Mouse (Mus musculus) layer of hippocampus, adult 2 months (tissue): ENCODE results near the gene Slc15a5. TPM values are rescaled to one million over a fixed set of nuclear protein-coding genes. Genes with fewer than 3 reads are reported as not detected.

Experiments
- DNase-seq, 2 experiments: peaks; one replicate each; pipeline ENCODE4 v3.0.0; 2022; ENCODE audit warnings: low spot score in 2 of 2
- H3K27ac ChIP-seq: fragments of 200-600 bp; 2 replicates; pipeline ENCODE4 v1.8.1; 2022
- H3K4me3 ChIP-seq: fragments of 200-600 bp; 2 replicates; pipeline ENCODE4 v1.8.1; 2022; ENCODE audit warnings: mild to moderate bottlenecking
- CTCF ChIP-seq: fragments of 200-600 bp; conservative IDR thresholded peaks from 2 replicates; pipeline ENCODE4 v1.8.1; 2022; ENCODE audit warnings: antibody characterized with exemption, mild to moderate bottlenecking, moderate library complexity
- total RNA-seq, 2 experiments: library from RNA; stranded (reverse); gene quantifications; 2 replicates each; pipeline ENCODE4 v1.2.3; 2021

The Slc15a5 gene
- total RNA-seq, 2 experiments from 2014 or later = not detected

- Histone ChIP-seq H3K27ac (no peak overlapping the region), H3K4me3 (no peak overlapping the region)
- no peak for TF ChIP-seq CTCF
- no peak for DNase-seq
Observed at GRCm38 (mm10) chr6:138075723-138076122, 4.0 kb downstream of the Slc15a5 start.

- DNase-seq = no peak
- H3K27ac ChIP-seq = no peak overlapping the region
Observed at GRCm38 (mm10) chr6:138073540-138073939, 6.2 kb downstream of the Slc15a5 start.

GRCm38 (mm10) chr6:138072963-138073339 is 6.8 kb downstream of the Slc15a5 start:
- Histone ChIP-seq H3K4me3 (no peak overlapping the region), H3K27ac (no peak overlapping the region)
- no peak for TF ChIP-seq CTCF
- no peak for DNase-seq

More at GRCm38 (mm10) chr6:138073540-138073939, 6.2 kb downstream of the Slc15a5 start:
- TF ChIP-seq CTCF = no peak
- H3K4me3 ChIP-seq = no peak overlapping the region

GRCm38 (mm10) chr6:138072110-138072962 is 7.4 kb downstream of the Slc15a5 start:
- DNase-seq = no peak
- Histone ChIP-seq H3K4me3 (no peak overlapping the region), H3K27ac (no peak overlapping the region)
- TF ChIP-seq CTCF = no peak

- no peak overlapping the region for H3K27ac ChIP-seq
- no peak for DNase-seq
- no peak for TF ChIP-seq CTCF
- H3K4me3 ChIP-seq = no peak overlapping the region
Observed at GRCm38 (mm10) chr6:138071505-138072107, 8.1 kb downstream of the Slc15a5 start.

- Histone ChIP-seq H3K27ac (no peak overlapping the region), H3K4me3 (no peak overlapping the region)
- TF ChIP-seq CTCF = no peak
- no peak for DNase-seq
Observed at GRCm38 (mm10) chr6:138070720-138071504, 8.8 kb downstream of the Slc15a5 start.

- DNase-seq = peak in 1 of 2 experiments; percentile 16
- no peak overlapping the region for H3K4me3 ChIP-seq
- H3K27ac ChIP-seq = no peak overlapping the region
- TF ChIP-seq CTCF = no peak
Observed at GRCm38 (mm10) chr6:138069921-138070320, 9.8 kb downstream of the Slc15a5 start.

GRCm38 (mm10) chr6:138055572-138055971 is 24.1 kb downstream of the Slc15a5 start:
- Histone ChIP-seq H3K27ac (no peak overlapping the region), H3K4me3 (no peak overlapping the region)
- TF ChIP-seq CTCF = no peak
- no peak for DNase-seq

GRCm38 (mm10) chr6:138054956-138055355 is 24.8 kb downstream of the Slc15a5 start:
- no peak overlapping the region for H3K4me3 ChIP-seq
- H3K27ac ChIP-seq = no peak overlapping the region
- TF ChIP-seq CTCF = no peak
- DNase-seq = no peak

- peak; percentile 64 for TF ChIP-seq CTCF
- DNase-seq = no peak
- no peak overlapping the region for H3K27ac ChIP-seq
- H3K4me3 ChIP-seq = no peak overlapping the region
Observed at GRCm38 (mm10) chr6:138054166-138054565, 25.6 kb downstream of the Slc15a5 start.

- no peak overlapping the region for H3K4me3 ChIP-seq
- H3K27ac ChIP-seq = no peak overlapping the region
- TF ChIP-seq CTCF = no peak
- no peak for DNase-seq
Observed at GRCm38 (mm10) chr6:138053686-138054085, 26.0 kb downstream of the Slc15a5 start.

GRCm38 (mm10) chr6:138045364-138045763 is 34.4 kb downstream of the Slc15a5 start:
- Histone ChIP-seq H3K27ac (no peak overlapping the region), H3K4me3 (no peak overlapping the region)
- DNase-seq = no peak
- no peak for TF ChIP-seq CTCF

GRCm38 (mm10) chr6:138042891-138043290 is 36.8 kb downstream of the Slc15a5 start:
- DNase-seq = no peak
- Histone ChIP-seq H3K4me3 (no peak overlapping the region), H3K27ac (no peak overlapping the region)
- TF ChIP-seq CTCF = no peak

GRCm38 (mm10) chr6:138041865-138042264 is 37.9 kb downstream of the Slc15a5 start:
- no peak overlapping the region for H3K27ac ChIP-seq
- no peak for TF ChIP-seq CTCF
- no peak for DNase-seq
- no peak overlapping the region for H3K4me3 ChIP-seq
